8 mouse cellular contexts compared by ENCODE assay signal in the genomic region with DNA sequence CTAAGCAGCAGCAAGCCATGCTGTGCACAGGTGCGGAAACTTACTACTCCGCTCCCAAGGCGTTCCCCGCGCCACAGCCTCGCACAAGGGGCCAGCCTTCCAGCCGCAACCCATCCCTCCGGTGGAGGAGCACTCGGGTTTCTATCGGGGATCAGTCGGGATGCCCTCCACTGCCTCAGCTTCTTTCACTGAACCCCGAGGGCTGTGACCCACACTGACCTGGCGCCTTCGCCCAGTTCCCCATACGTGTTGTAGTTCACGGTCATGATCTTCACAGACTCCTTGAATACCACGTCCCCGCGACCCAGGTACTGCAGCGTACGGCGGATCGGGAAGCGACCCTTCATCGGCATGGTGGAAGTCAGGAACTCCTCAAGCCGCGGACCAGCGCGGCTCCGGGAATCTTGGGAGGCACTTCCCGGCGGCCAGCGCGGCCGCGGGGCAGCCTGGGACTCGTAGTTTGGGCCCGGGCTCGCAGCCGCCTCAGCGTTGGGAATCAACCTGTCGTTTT. TPM values are rescaled to one million over a fixed set of nuclear protein-coding genes. Genes with fewer than 3 reads are reported as not detected.
DNase-seq lines count a peak whose midpoint lies in the region; ATAC-seq and TF ChIP-seq lines count a peak whose summit lies in the region.

A gene (minus strand): TSS at position 413 of the 511 bp plus-strand sequence.

- intact Hi-C loops in left cerebral cortex, adult 2 months (cut with DNase I): loop anchor here (2.0 to 10.0 kb wide), 2 partner anchors 91 to 289 kb away; no protein-coding TSS in a partner anchor

- no peak for TF ChIP-seq CTCF in left cerebral cortex, adult 2 months (IDR thresholded peaks at IDR 0.05)

- H3K27ac ChIP-seq in left cerebral cortex, adult 2 months: peak within 1 kb of the TSS; percentile 77

- ATAC-seq in megakaryocyte, adult 5-6 weeks (ENCODE audit: poor library complexity, severe bottlenecking): peak; percentile 86

- peak; percentile 78 to 89 for DNase-seq in adrenal gland, adult (ENCODE audit: inconsistent age in 2 of 2, low spot score in 1 of 2)
- peak; percentile 83 for DNase-seq in embryo, embryonic 10 days (ENCODE audit: low spot score)
- DNase-seq in gastrocnemius, postnatal 10 days: peak; percentile 74
- DNase-seq in hindlimb bud, embryonic 11.5 days (ENCODE audit: extremely low spot score, low read depth, low spot score): peak; percentile 28
- DNase-seq in left cerebral cortex, adult 2 months (ENCODE audit: extremely low spot score in 1 of 2, low spot score in 2 of 2): peak; percentile 79 to 82
- peak; percentile 86 to 88 for DNase-seq in right cerebral cortex, postnatal 10 days (ENCODE audit: low spot score in 2 of 2)
- DNase-seq in urinary bladder, postnatal 14 days (ENCODE audit: low spot score): peak; percentile 66

- H3K4me3 ChIP-seq in left cerebral cortex, adult 2 months: peak within 1 kb of the TSS; percentile 75

RNA-seq across cellular contexts. Expression of the gene that starts here (rescaled TPM):
- 10 to 100 TPM; 30.3 to 34.0 TPM for total RNA-seq in gastrocnemius, postnatal 10 days (2021)
- 10 to 100 TPM; 51.5 to 58.5 TPM for total RNA-seq in left cerebral cortex, adult 2 months (2021)
- 22.0 and 43.1 TPM in 2 replicates for total RNA-seq in megakaryocyte, adult 5-6 weeks (2015)
- total RNA-seq in megakaryocyte, adult 5-6 weeks (2017): 35.3 and 38.4 TPM in 2 replicates

Comparison
In these comparisons a context has a peak if more than half of its experiments do, and no peak if none do; other contexts are left out.
1. Peak in every context shown above with its lines: DNase-seq, ATAC-seq, H3K4me3 ChIP-seq and H3K27ac ChIP-seq.
2. DNase-seq: peak in every context shown above with its lines; median percentile 87 in right cerebral cortex, postnatal 10 days; 84 in adrenal gland, adult; 83 in embryo, embryonic 10 days; 80 in left cerebral cortex, adult 2 months; 74 in gastrocnemius, postnatal 10 days; 66 in urinary bladder, postnatal 14 days; 28 in hindlimb bud, embryonic 11.5 days.